Mouse (Mus musculus) hindbrain, embryonic 11.5 days (tissue): ENCODE results near the gene Mycbp. TPM values are rescaled to one million over a fixed set of nuclear protein-coding genes. Genes with fewer than 3 reads are reported as not detected.

ENCODE experiments used
- ATAC-seq: fragments of 200-750 bp; cut with Nextera tagmentation; 2 replicates; pipeline ENCODE4 v1.8.0; 2017; ENCODE audit warnings: mild to moderate bottlenecking, moderate TSS enrichment, moderate library complexity; ENCODE audit not compliant: low FRiP score
- DNase-seq: peaks from one replicate; pipeline ENCODE4 v3.0.0-alpha.2; 2015; ENCODE audit warnings: low spot score
- H3K27ac ChIP-seq: fragments of 300-500 bp; sonication (generic); 2 replicates; pipeline ENCODE4 v1.5.1; 2014; ENCODE audit warnings: mild to moderate bottlenecking, low read depth, low read length
- H3K27me3 ChIP-seq: fragments of 300-500 bp; sonication (generic); 2 replicates; pipeline ENCODE4 v1.6.1; 2014; ENCODE audit warnings: mild to moderate bottlenecking, low read length, moderate library complexity, mixed read lengths; ENCODE audit not compliant: control insufficient read depth, insufficient read depth
- H3K36me3 ChIP-seq: fragments of 300-500 bp; sonication (generic); 2 replicates; pipeline ENCODE4 v1.6.1; 2014; ENCODE audit warnings: mild to moderate bottlenecking, low read length, moderate library complexity, mixed read lengths; ENCODE audit not compliant: control insufficient read depth, insufficient read depth
- H3K4me1 ChIP-seq: fragments of 300-500 bp; sonication (generic); replicated peaks from 2 replicates; pipeline ENCODE4 v1.6.1; 2014; ENCODE audit warnings: low read length, mixed read lengths; ENCODE audit not compliant: control insufficient read depth, insufficient read depth
- H3K4me2 ChIP-seq: fragments of 300-500 bp; sonication (generic); replicated peaks from 2 replicates; pipeline ENCODE4 v1.6.1; 2014; ENCODE audit warnings: mild to moderate bottlenecking, low read depth, low read length
- H3K4me3 ChIP-seq: fragments of 300-500 bp; sonication (generic); 2 replicates; pipeline ENCODE4 v1.5.1; 2014; ENCODE audit warnings: low read depth, low read length
- H3K9ac ChIP-seq: fragments of 300-500 bp; sonication (generic); 2 replicates; pipeline ENCODE4 v1.6.1; 2014; ENCODE audit warnings: low read depth, low read length
- H3K9me3 ChIP-seq: fragments of 300-500 bp; sonication (generic); 2 replicates; pipeline ENCODE4 v1.6.1; 2016; ENCODE audit warnings: low read length; ENCODE audit not compliant: control insufficient read depth
- WGBS: fragments of 180-500 bp; shearing (Covaris S2); extraction: QIAGEN DNeasy Blood & Tissue Kit; methylation state at CpG from one replicate; pipeline ENCODE4 v1.1.7; 2014; 5-methylcytosine and 5-hydroxymethylcytosine counted together
- polyA plus RNA-seq: library from polyadenylated mRNA; unstranded; fragments of >200 nt; fragmentation: Nextera tagmentation; extraction: Ambion mirVana; gene quantifications from 2 replicates; pipeline ENCODE4 v1.2.1, GENCODE M21; 2014

The Mycbp gene
- polyA plus RNA-seq, 1 experiment from 2014 or later, result 51.2 TPM

DNA sequence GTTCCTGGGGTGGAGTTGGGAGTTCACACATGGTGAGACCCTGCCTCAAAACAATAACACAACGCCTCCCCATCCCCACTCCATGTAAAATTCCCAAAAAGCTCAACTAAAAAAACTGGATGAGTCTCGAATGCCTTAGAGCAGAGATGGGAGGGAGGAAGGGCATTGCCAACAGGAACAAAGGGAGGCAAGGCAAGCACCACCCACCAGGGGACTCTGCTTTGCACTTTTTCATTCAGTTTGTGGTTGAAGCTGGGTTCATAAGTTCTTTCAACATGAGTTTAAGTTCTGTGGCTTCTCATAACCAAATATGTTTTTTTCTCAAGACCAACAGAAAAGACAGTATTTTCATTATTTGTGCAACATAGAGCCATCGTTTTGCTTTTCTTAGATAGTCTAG is 1.2 kb upstream of the Mycbp start:
- no peak overlapping the region for H3K9ac ChIP-seq
- no peak overlapping the region for H3K4me3 ChIP-seq
- no peak overlapping the region for H3K27ac ChIP-seq
- no peaks in the 10 kb centered on the region for H3K4me1 ChIP-seq
- H3K36me3 ChIP-seq, result no peaks in the 10 kb centered on the region
- no peaks in the 10 kb centered on the region for H3K9me3 ChIP-seq
- no peak for ATAC-seq
- no peaks in the 10 kb centered on the region for H3K27me3 ChIP-seq
- 73% methylated on average over 3 of the region's 3 CpGs for WGBS
- no peak for DNase-seq
- H3K4me2 ChIP-seq, result no peak overlapping the region

DNA sequence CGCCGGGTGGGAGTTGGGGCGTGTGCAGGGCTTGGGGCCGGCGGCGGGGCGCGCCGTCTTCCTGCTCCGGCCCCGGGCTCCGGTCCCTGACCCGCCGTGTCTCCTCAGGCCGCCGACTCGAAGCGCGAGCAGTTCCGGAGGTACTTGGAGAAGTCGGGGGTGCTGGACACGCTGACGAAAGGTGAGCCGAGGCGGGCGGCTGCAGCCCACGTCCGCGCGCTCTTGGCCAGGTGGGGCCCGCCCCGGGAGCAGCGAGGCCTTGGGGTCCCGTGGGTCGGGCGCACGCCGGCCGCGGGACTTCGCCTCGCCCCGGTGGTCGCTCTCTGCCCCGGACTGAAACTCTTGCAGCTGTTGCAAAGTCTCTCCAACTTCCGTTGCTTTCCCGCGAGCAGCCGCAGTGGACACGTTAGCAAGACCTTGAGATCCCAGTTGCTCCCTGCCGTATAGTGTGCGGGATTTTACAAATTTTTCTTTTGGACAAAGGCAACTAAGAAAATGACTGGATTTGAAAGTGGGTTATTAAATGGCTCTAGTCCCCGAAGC is 565 bp downstream of the Mycbp start:
- Histone ChIP-seq H3K36me3 (no peaks in the 10 kb centered on the region), H3K27ac (peak overlapping the region; percentile 49), H3K4me3 (peak overlapping the region; percentile 85), H3K9ac (peak overlapping the region; percentile 68), H3K4me2 (peak overlapping the region; percentile 94), H3K9me3 (no peaks in the 10 kb centered on the region), H3K27me3 (no peaks in the 10 kb centered on the region), H3K4me1 (no peaks in the 10 kb centered on the region)
- ATAC-seq (no peak), DNase-seq (no peak)
- under 1% methylated on average over 53 of the region's 53 CpGs for WGBS

DNA sequence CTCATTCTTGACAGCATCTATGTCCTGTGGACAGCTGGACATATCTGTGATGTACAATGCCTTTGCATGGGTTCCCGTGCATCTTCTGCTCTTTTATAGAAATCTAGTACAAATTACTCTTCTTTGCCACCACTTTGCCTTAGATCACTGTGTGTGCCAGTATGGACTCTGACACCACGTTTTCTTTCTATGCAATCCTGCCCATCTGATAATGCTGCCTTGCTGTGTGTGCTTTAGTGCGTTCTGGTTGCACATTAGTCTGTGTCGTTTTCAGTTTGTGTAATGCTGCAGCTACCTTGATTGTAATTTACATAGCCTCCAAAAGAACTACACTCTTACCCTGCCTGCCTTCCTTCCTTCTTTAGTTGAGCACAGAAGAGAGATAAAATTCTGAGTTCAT is 6.9 kb downstream of the Mycbp start:
- Histone ChIP-seq H3K27me3 (no peaks in the 10 kb centered on the region), H3K36me3 (no peaks in the 10 kb centered on the region), H3K4me2 (no peak overlapping the region), H3K9me3 (no peaks in the 10 kb centered on the region), H3K4me3 (no peak overlapping the region), H3K27ac (no peak overlapping the region), H3K4me1 (peaks cover 5% of the 10 kb centered on the region; the same call in 1 of the 2 replicates), H3K9ac (no peak overlapping the region)
- WGBS, result 92% methylated on average over 4 of the region's 4 CpGs
- DNase-seq (no peak), ATAC-seq (no peak)

DNA sequence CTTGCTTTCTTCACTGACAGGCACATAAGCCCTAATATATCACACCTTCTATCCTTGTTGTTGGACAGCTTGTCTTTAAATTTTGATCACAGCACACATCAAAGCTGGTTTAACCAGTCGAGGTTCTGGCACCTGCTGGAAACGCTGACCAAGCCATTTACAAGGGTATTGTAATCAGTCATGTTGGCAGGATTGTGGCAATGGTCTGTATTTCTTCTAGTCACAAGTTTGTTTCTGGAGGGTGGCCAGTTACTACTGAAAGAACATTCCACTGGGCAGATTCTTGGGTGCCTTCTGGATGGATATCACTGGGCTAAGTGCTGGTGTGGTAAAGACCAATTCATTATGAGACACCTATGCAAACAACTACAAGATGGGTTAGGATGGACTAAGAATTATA is 7.8 kb downstream of the Mycbp start:
- Histone ChIP-seq H3K27me3 (no peaks in the 10 kb centered on the region), H3K9me3 (no peaks in the 10 kb centered on the region), H3K4me3 (no peak overlapping the region), H3K36me3 (no peaks in the 10 kb centered on the region), H3K4me2 (no peak overlapping the region), H3K9ac (no peak overlapping the region), H3K4me1 (peaks cover 5% of the 10 kb centered on the region; the same call in 1 of the 2 replicates), H3K27ac (no peak overlapping the region)
- WGBS, result 70% methylated on average over 2 of the region's 2 CpGs
- no peak for ATAC-seq
- DNase-seq, result no peak

DNA sequence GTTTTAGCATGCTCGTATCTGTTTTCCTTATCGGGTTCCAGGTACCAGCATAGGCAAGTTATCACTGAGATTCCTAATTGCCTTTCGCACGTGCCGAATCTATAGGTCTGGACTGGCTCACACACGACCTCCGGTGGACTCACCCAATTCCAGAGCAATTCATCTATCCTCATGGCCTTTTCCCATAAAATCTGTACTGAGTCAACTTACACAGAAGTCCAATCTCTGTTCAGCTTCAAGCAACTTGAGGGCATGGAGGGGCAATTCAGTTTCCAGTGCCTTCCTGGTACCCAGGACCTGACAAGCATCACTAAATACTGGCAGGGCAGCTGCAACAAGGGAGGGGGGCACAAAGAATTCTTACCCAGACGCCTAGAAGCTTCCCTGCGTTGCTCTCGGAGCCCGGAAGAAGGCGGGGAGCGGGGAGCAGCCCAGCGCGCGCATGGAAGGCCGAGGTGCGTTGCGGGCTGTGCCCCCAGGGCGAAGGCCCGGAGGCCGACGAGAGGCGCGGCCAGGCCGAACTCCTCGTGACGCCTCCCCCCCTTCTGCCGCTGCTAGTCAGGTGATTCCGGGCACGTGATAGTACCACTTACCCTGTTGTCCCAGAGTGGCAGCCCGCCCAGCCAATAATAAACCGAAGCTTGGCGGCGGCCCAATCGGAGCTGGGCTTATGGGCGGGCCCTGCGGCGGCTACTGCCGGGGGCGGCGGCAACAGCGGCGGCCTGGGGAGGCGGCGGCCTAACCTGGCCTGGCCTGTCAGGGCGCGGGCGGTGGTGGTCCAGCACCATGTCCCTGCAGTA is 12.3 kb downstream of the Mycbp start, which contains the start of gene Rragc:
Gene Rragc, plus strand, starts transcription at position 699 of the 800 bp plus-strand sequence.
- WGBS, result 2% methylated on average over 36 of the region's 49 CpGs
- Histone ChIP-seq H3K36me3 (peaks cover 3% of the 10 kb centered on the region; the same call in 1 of the 2 replicates), H3K9ac (peak within 1 kb of the TSS; percentile 80), H3K4me1 (peaks cover 8% of the 10 kb centered on the region), H3K9me3 (no peaks in the 10 kb centered on the region), H3K4me2 (peak within 1 kb of the TSS; percentile 92), H3K4me3 (peak within 1 kb of the TSS; percentile 76), H3K27ac (peak within 1 kb of the TSS; percentile 83), H3K27me3 (no peaks in the 10 kb centered on the region)
- ATAC-seq (peak; percentile 100), DNase-seq (peak; percentile 100)

DNA sequence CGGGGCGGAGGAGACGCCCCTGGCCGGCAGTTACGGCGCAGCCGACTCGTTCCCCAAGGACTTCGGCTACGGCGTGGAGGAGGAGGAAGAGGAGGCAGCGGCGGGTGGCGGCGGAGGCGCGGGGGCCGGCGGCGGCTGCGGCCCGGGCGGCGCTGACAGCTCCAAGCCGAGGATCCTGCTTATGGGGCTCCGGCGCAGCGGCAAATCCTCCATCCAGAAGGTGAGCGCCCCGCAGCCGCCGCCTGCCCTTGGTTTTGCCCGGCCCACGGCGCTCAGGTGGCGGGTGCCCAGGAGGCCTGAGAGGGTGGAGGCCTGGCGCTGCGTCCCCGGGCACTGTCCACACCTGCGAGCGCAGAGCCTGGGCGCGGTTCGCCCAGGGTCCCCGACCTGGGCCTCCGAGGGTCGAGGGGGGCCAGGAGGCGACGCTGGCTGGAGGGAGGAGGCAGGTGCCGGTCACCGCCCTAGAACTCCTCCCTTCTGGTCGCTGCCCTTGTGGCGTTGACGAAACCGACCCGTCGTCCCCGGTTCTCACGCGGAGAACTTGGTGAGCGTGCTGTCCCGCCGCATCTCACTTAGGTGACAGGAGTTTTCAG is 13.0 kb downstream of the Mycbp start, which contains the start of gene 4930535I16Rik:
Gene 4930535I16Rik, minus strand, starts transcription at position 475 of the 593 bp plus-strand sequence.
- ATAC-seq (peak; percentile 65), DNase-seq (peak; percentile 48)
- peak within 1 kb of the TSS; percentile 80 for H3K9ac ChIP-seq

DNA sequence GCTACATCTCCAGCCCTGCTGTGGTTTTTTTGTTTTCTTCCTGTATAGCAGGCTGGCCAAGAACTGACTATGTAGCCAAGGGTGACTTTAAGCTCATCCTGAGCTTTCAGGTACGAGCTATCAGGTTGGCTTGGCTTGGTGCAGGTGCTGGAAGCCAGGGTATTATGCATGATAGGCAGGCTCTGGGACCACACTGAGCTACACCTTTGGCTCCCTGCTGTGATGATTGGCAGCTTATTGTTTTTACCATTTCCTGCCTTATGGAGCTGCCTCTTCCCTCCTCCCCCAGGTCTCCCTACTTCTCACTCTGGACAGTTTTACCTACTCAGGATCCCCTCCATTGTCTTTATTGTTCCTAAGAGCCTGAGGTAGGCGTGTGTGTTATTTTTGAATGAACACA is 14.2 kb downstream of the Mycbp start:
- H3K4me1 ChIP-seq, result peaks cover 8% of the 10 kb centered on the region

More for the DNA sequence above, 13.0 kb downstream of the Mycbp start, which contains the start of gene 4930535I16Rik:
- Histone ChIP-seq H3K4me3 (peak within 1 kb of the TSS; percentile 76), H3K27ac (peak within 1 kb of the TSS; percentile 83), H3K4me2 (peak within 1 kb of the TSS; percentile 92), H3K36me3 (peaks cover 3% of the 10 kb centered on the region; the same call in 1 of the 2 replicates), H3K4me1 (peaks cover 8% of the 10 kb centered on the region), H3K9me3 (no peaks in the 10 kb centered on the region), H3K27me3 (no peaks in the 10 kb centered on the region)
- 2% methylated on average over 45 of the region's 63 CpGs for WGBS

DNA sequence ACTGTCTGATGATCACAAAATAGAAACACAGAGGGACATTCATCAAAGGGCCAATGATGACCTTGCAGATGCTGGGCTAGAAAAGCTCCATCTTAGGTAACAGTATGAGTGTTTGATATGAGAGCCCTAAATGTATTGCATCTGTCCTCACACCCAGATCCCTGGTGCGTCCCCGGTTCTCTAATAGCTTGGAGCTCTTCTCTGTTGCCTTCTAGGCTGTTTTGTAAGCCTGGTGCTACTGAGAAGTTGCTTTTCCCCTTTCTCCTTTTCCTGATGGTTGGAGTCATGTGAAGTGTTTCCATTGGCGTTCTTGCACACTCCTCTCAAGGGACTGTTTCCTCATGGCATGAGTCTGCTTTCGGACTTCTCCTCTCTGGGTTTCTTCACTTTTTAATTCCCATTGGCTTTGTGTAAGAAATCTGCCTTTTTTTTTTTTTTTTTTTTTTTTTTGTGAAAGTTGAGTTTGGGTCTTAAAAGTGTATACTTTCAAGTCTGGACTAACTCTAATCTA is 16.5 kb downstream of the Mycbp start:
- Histone ChIP-seq H3K4me1 (peaks cover 7% of the 10 kb centered on the region), H3K9me3 (no peaks in the 10 kb centered on the region), H3K4me2 (no peak overlapping the region), H3K4me3 (no peak overlapping the region), H3K36me3 (peaks cover 7% of the 10 kb centered on the region; the same call in 1 of the 2 replicates), H3K27ac (no peak overlapping the region), H3K27me3 (no peaks in the 10 kb centered on the region), H3K9ac (no peak overlapping the region)
- ATAC-seq, result no peak
- DNase-seq, result no peak
- 91% methylated on average over 4 of the region's 4 CpGs for WGBS

More for the DNA sequence above, 14.2 kb downstream of the Mycbp start:
- Histone ChIP-seq H3K27me3 (no peaks in the 10 kb centered on the region), H3K9ac (no peak overlapping the region; the same call in 1 of the 2 replicates), H3K9me3 (no peaks in the 10 kb centered on the region), H3K4me2 (peak overlapping the region; percentile 92; the same call in 1 of the 2 replicates), H3K36me3 (peaks cover 3% of the 10 kb centered on the region; the same call in 1 of the 2 replicates), H3K4me3 (no peak overlapping the region), H3K27ac (no peak overlapping the region)
- DNase-seq, result no peak
- ATAC-seq, result no peak
- 67% methylated on average over 2 of the region's 2 CpGs for WGBS
